Mouse (Mus musculus) hindbrain, postnatal 0 days (tissue): Measurements from ENCODE around the gene Ankrd1. TPM values are rescaled to one million over a fixed set of nuclear protein-coding genes. Genes with fewer than 3 reads are reported as not detected.

Experiments used
- ATAC-seq: fragments of 200-750 bp; cut with Nextera tagmentation; 2 replicates; pipeline ENCODE4 v1.8.0; 2017; ENCODE audit warnings: mild to moderate bottlenecking, moderate TSS enrichment, moderate library complexity
- DNase-seq: peaks from one replicate; pipeline ENCODE4 v3.0.0-alpha.2; 2015; ENCODE audit warnings: low spot score
- H3K27ac ChIP-seq: fragments of 300-500 bp; sonication (generic); 2 replicates; pipeline ENCODE4 v1.5.1; 2014; ENCODE audit warnings: mild to moderate bottlenecking
- H3K27me3 ChIP-seq: fragments of 300-500 bp; sonication (generic); 2 replicates; pipeline ENCODE4 v1.6.1; 2014; ENCODE audit warnings: low read length, mixed read lengths; ENCODE audit not compliant: insufficient read depth
- H3K36me3 ChIP-seq: fragments of 300-500 bp; sonication (generic); 2 replicates; pipeline ENCODE4 v1.6.1; 2014; ENCODE audit warnings: low read length, mixed read lengths; ENCODE audit not compliant: insufficient read depth
- H3K4me1 ChIP-seq: fragments of 300-500 bp; sonication (generic); 2 replicates; pipeline ENCODE4 v1.6.1; 2014; ENCODE audit warnings: antibody characterized with exemption, low read length, mixed read lengths; ENCODE audit not compliant: insufficient read depth
- H3K4me2 ChIP-seq: fragments of 300-500 bp; sonication (generic); 2 replicates; pipeline ENCODE4 v1.6.1; 2014; ENCODE audit warnings: low read depth, mild to moderate bottlenecking, low read length, moderate library complexity, mixed read lengths
- H3K4me3 ChIP-seq: fragments of 300-500 bp; sonication (generic); 2 replicates; pipeline ENCODE4 v1.5.1; 2014; ENCODE audit warnings: low read length
- H3K9ac ChIP-seq: fragments of 300-500 bp; sonication (generic); replicated peaks from 2 replicates; pipeline ENCODE4 v1.6.1; 2014; ENCODE audit warnings: mild to moderate bottlenecking, low read length, moderate library complexity, mixed read lengths
- H3K9me3 ChIP-seq: fragments of 300-500 bp; sonication (generic); 2 replicates; pipeline ENCODE4 v1.6.1; 2016; ENCODE audit warnings: low read length, mixed read lengths
- CTCF ChIP-seq: IDR thresholded peaks from 2 replicates; pipeline ENCODE4 v1.5.1; 2016; ENCODE audit warnings: antibody characterized with exemption, control low read depth, low read depth
- WGBS: fragments of 180-500 bp; shearing (Covaris S2); extraction: QIAGEN DNeasy Blood & Tissue Kit; methylation state at CpG from one replicate; pipeline ENCODE4 v1.1.7; 2014; 5-methylcytosine and 5-hydroxymethylcytosine counted together
- polyA plus RNA-seq: library from polyadenylated mRNA; unstranded; fragments of >200 nt; fragmentation: Nextera tagmentation; extraction: Ambion mirVana; gene quantifications from 2 replicates; pipeline ENCODE4 v1.2.1, GENCODE M21; 2015
- total RNA-seq: library from RNA; depleted of rRNA; stranded (reverse); fragments of >200 nt; gene quantifications from 2 replicates; pipeline ENCODE4 v1.2.3, GENCODE M21; 2014; rRNA removed

Ankrd1 gene
- total and polyA plus RNA-seq, 2 experiments from 2014 or later = 0.10 TPM; not detected in 1

- Histone ChIP-seq H3K9me3 (no peaks in the 10 kb centered on the region), H3K4me2 (no peak overlapping the region), H3K36me3 (peaks cover 22% of the 10 kb centered on the region), H3K27ac (no peak overlapping the region), H3K9ac (no peak overlapping the region), H3K4me3 (no peak overlapping the region), H3K4me1 (no peaks in the 10 kb centered on the region), H3K27me3 (no peaks in the 10 kb centered on the region)
- WGBS = 48% methylated on average over 5 of the region's 5 CpGs
- TF ChIP-seq CTCF = peak; percentile 67
- ATAC-seq (peak; percentile 56; the same call in 1 of the 2 replicates), DNase-seq (peak; percentile 62)
Observed at GRCm38 (mm10) chr19:36090781-36091180, 29.1 kb downstream of the Ankrd1 start.

GRCm38 (mm10) chr19:36083262-36084225, 36.4 kb downstream of the Ankrd1 start, which contains the start of gene Rpp30:
Rpp30 (plus strand) TSS chr19:36083716.
- H3K9ac ChIP-seq = peak within 1 kb of the TSS; percentile 65
- H3K27me3 ChIP-seq = no peaks in the 10 kb centered on the region
- no peaks in the 10 kb centered on the region for H3K9me3 ChIP-seq
- peak within 1 kb of the TSS; percentile 54 for H3K27ac ChIP-seq
- WGBS = 3% methylated on average over 34 of the region's 34 CpGs
- no peaks in the 10 kb centered on the region for H3K4me1 ChIP-seq
- peak within 1 kb of the TSS; percentile 82 for H3K4me2 ChIP-seq
- no peak for TF ChIP-seq CTCF
- ATAC-seq = peak; percentile 97
- DNase-seq = peak; percentile 95
- H3K36me3 ChIP-seq = peaks cover 6% of the 10 kb centered on the region
- peak within 1 kb of the TSS; percentile 86 for H3K4me3 ChIP-seq

GRCm38 (mm10) chr19:36082606-36083261, 37.2 kb downstream of the Ankrd1 start:
- 41% methylated on average over 7 of the region's 7 CpGs for WGBS
- no peak overlapping the region for H3K9ac ChIP-seq
- H3K4me3 ChIP-seq = peak overlapping the region; percentile 86
- TF ChIP-seq CTCF = peak; percentile 88
- no peak overlapping the region for H3K27ac ChIP-seq
- H3K4me1 ChIP-seq = no peaks in the 10 kb centered on the region
- H3K4me2 ChIP-seq = peak overlapping the region; percentile 82
- H3K27me3 ChIP-seq = no peaks in the 10 kb centered on the region
- ATAC-seq = peak; percentile 75
- H3K36me3 ChIP-seq = no peaks in the 10 kb centered on the region
- no peaks in the 10 kb centered on the region for H3K9me3 ChIP-seq
- DNase-seq = peak; percentile 90

- no peak overlapping the region for H3K4me2 ChIP-seq
- ATAC-seq = no peak
Observed at GRCm38 (mm10) chr19:36062801-36063529, 56.9 kb downstream of the Ankrd1 start.

More at GRCm38 (mm10) chr19:36062801-36063529, 56.9 kb downstream of the Ankrd1 start:
- peak; percentile 52 for TF ChIP-seq CTCF
- H3K27me3 ChIP-seq = no peaks in the 10 kb centered on the region
- H3K4me1 ChIP-seq = no peaks in the 10 kb centered on the region
- H3K27ac ChIP-seq = no peak overlapping the region
- H3K9ac ChIP-seq = no peak overlapping the region
- no peaks in the 10 kb centered on the region for H3K36me3 ChIP-seq
- H3K4me3 ChIP-seq = no peak overlapping the region
- peak; percentile 65 for DNase-seq
- WGBS = 65% methylated on average over 2 of the region's 2 CpGs
- no peaks in the 10 kb centered on the region for H3K9me3 ChIP-seq

Other genes with a start within 250 kb of the Ankrd1 start
- 36.6 and 39.4 TPM in 2 replicates for gene Htr7, start 62.6 kb downstream of the Ankrd1 start, total RNA-seq
- 16.9 and 17.1 TPM in 2 replicates for gene Htr7, start 62.6 kb downstream of the Ankrd1 start, polyA plus RNA-seq
- gene Rpp30, start 36.4 kb downstream of the Ankrd1 start, total RNA-seq = 16.8 and 21.3 TPM in 2 replicates
- gene Rpp30, start 36.4 kb downstream of the Ankrd1 start, polyA plus RNA-seq = 72.8 and 77.7 TPM in 2 replicates
- 2.9 and 8.5 TPM in 2 replicates for gene Pcgf5, start 228.2 kb upstream of the Ankrd1 start, total RNA-seq
- 7.6 and 7.7 TPM in 2 replicates for gene Pcgf5, start 228.2 kb upstream of the Ankrd1 start, polyA plus RNA-seq